Mouse (Mus musculus): ENCODE measurements around the gene D430019H16Rik.

D430019H16Rik gene

DNA sequence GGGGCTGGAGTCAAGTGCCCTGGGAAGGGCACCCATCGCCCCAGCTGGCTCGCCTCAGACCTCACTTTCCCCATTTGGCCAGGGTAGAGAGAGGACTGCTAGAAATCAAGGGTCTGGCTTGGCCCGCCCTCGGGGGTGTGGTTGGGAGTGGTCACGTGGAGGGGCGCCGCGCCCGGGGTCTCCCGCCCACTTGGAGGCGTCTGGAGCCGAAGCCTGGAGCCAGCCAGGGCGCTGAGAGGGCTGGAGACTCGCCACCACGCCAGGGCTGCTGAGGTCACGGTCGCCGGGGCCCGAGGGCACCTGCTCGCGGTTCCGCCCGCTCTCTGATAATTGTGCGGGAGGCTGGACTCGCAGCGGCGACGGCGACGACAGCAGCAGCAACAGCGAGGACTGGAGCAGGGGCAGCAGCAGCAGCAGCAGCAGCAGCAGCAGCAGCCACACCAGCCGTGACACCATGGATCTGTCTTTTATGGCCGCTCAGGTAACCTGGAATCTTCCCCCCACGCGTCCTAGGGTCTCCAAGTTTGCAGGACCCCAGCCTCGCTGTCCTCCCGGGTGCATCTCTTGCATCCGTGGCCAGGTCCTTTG is at the start of gene D430019H16Rik:
D430019H16Rik (plus strand) TSS at position 187 of the 588 bp plus-strand sequence.
- peak; percentile 84 for DNase-seq (ENCODE audit: low read depth, low spot score)

DNA sequence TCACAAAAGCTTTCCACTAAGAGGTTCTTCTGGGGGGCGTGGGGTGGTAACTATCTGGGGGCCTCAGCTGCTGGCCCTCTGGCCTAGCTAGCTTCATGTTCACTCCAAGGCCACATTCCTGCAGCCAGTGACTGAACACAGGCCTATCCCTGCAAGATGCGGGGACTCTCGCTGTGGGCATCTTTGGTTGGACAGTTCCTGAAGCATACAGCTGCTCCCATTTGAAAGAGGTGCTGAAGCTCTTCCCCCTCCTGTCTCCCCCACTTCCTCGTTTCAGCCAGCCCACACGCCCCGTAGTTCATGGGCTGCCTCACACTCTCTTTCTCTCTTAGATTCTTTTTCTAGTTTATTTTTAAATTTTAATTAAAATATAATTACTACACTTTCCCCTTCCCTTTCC is 47.6 kb upstream of the D430019H16Rik start:
- no peak for DNase-seq (ENCODE audit: low read depth, low spot score)

DNA sequence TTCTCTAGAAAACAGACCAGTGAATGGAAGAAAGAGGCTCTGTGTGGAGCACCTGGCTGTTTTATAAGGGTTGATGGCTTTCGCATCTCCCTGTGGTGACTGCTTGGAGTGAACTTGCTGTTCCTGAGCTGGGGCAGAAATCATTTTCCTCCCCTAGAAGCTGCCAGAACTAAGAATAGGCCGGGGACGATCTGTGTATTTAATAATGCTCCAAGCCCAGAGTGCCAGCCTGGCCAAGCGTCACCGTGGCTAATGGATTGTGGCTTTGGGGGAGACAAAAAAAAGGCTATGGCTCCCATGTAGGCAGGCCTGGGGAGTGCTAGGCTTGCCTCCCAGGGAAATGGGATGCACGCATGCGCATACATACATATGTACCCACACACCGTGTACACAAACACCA is 39.7 kb upstream of the D430019H16Rik start:
- DNase-seq (ENCODE audit: low read depth, low spot score): no peak

DNA sequence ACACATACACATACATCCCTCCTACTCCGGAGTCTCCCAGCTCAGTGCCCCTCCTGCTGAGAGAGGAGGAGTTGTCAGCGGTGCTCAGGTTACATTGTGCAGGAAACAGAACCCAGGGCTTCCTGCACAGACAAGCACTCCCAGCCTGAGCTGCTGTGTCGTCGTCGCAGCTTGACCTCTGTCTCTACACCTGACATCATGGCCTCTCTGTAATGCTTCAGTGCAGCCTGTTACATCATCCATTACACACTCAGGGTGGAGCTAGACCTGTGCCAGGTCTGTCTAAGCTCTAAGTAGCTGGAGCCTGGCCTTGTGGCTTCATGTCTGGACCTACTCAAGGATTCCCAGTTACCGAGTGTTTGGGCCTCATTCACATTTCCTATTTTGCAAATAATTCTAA is 33.2 kb upstream of the D430019H16Rik start:
- no peak for DNase-seq (ENCODE audit: low read depth, low spot score)

DNA sequence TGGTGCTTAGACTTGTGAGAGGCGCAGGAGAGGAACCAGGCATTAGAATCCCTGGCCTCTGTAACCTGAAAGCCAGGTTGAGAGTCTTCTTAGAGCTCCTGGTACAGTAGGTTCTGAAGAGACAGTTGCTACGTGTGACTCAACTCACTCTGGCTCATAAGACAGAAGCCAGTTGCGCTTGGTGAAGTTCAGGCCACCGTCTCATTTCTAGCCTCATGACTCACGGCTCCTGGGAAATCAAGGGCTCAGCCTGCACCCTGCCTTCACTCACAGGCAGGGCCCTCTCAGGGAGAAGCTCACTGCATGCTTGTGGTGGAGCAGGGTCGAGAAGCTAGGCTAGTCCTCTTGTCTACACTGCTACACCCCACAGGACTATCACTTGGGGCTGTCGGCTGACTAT is 27.1 kb upstream of the D430019H16Rik start:
- no peak for DNase-seq (ENCODE audit: low read depth, low spot score)

DNA sequence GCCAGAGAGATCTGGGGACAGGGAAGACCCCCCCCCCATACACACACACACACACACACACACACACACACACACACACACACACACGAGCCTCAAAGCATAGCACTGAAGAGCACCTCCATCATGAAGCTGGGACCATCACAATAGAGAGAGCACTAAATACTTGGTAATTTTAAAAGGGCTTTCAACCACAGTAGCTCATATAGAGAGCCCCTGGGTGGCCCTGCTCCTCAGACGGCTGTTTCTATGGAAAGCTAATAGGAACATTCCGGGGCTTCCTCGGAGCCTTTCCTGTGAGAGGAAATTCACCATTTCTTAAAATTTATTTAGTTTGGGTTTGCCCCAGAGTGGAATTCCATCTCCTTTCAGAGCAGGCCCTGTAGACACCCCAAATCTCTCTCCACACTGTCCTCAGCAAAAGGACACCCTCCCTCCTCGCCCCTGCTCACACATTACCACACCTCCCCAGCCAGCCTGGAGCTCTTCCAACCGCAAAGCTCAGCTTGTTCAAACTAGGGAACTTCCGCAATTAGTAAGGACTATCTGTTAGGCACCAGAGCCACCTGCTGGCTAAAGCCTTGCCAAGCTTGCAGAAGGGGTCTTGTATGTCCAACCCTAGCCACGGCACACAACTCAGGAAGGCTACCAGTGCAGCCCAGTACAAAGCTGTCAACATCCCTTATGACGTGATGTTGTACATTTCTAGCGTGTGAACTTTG is 26.5 kb upstream of the D430019H16Rik start:
- peak; percentile 74 for DNase-seq (ENCODE audit: low read depth, low spot score)

DNA sequence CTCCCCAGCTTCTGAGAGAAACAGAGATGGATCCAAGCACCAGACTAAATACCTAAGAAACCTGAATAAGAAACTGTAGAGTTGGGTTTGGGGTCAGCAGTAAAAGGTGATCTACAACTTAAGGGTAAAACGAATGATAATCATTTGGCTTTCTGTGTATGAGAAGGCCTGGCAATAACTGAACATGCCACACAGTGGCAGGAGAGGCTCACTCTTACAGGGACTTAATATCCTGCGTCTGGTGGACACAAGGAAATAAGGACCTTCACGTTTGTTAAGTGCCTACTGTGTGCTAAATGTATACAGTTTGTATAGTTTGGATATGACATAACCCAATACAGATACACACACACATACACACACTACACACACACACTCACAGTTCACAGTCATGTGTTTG is 21.8 kb upstream of the D430019H16Rik start:
- DNase-seq (ENCODE audit: low read depth, low spot score): no peak

DNA sequence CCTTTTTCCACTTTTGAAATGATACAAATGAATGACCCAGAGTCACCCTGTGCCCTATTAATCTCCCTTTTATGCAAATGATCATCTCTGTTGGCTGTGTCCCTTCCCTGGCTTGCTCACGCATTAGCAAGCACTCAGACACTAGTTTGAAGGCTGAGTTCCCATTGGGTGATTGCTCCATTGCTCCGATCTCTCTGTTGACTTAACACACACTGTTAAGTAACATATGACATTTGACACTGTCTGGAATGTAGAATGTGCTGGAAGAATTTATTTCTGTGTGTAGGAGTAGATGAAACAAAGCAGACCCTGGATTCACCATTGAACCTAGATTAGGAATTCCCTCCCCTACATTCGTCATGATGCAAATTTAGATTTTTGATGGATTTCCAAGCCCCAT is 20.8 kb upstream of the D430019H16Rik start:
- DNase-seq (ENCODE audit: low read depth, low spot score): no peak

DNA sequence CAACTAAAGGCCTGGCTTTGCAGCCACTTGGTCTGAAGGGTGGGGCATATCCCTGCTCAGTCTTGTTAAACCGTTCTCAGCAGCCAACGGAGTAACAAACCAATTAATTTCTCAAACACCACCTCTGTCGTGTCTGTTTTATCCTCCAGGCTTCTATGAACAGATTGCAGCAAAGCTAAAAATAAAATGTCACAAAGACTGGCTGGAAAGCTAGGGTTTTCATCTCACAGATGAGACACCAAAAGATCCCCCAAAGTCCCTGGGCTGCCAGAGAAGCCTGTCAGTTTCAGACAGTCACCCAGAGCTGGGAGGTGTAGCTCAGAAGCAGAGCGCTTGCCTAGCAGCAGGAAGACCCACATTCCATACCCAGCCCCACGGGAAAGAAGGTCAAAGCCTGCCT is 15.4 kb upstream of the D430019H16Rik start:
- DNase-seq (ENCODE audit: low read depth, low spot score): no peak

DNA sequence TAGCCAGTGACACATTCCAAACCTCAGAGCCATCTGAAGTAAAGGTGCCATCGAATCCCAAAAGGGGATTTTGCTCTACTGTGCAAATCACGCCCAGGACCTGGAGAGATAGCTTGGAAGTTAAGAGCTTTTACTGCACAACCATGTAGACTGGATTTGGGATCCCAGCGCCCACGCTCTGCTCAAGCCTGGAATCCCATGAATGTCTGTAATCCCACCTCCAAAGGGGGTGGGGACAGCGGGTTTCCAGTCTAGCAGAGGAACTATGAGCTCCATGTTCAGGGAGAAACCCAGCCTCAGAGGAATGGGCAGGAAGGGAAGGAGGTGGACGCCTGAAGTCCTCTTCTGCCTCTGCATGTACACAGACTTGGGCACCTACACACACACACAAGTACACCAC is 13.7 kb upstream of the D430019H16Rik start:
- no peak for DNase-seq (ENCODE audit: low read depth, low spot score)

DNA sequence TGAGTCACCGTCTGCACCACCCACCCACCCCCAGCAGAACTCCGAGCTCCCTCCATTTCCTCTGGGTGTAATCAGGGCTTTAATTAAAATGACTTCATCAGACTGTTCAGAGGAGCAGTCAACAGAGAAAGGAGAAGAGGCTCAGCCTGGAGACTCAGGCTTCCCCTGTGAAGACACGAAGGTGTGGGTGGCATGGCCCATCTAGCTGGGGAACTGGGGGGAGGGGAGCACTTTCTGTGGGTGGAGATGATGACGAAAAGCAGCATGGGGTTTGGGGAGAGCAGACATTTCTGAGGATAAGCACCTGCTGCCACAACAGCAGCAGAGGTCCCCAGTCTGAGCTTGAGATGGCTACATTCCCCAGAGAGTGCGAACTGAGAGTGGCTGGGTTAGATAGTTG is 10.1 kb upstream of the D430019H16Rik start:
- DNase-seq (ENCODE audit: low read depth, low spot score): no peak

DNA sequence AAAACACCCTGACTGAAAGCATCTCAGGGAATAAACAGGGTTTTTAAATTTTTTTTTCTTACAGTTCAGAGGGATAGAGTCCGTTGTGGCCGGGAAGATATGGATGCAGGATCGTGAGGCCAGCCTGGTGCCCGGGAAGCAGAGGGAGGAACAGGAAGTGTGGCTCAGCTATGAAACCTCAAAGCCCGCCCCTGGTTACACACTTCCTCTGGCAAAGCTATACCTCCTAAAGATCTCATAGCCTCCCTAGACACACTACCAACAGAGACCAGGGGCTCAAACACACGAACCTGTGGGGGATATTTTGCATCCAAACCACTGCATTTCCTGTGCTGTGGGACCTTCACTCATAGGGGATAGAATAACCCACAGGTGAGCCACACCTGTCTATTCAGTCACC is 7.9 kb upstream of the D430019H16Rik start:
- no peak for DNase-seq (ENCODE audit: low read depth, low spot score)

DNA sequence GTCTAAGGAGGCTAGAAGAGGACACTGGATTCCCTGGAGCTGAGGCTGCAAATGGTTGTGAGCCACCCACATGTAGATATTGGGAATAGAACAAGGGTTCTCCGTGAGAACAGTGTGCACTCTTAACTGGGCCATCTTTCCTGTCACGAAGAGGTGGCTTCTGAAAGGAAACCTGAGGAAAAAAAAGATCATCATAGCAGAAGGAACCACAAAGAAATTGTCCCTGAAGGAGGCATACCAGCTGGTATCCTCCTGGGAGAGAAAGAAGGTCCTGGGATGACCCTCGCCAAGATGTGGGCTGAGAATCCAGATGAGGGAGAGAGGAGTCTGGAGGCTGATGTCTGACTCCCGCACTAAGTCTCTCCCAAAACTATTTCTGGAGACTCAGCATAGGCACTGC is 4.4 kb upstream of the D430019H16Rik start:
- no peak for DNase-seq (ENCODE audit: low read depth, low spot score)

DNA sequence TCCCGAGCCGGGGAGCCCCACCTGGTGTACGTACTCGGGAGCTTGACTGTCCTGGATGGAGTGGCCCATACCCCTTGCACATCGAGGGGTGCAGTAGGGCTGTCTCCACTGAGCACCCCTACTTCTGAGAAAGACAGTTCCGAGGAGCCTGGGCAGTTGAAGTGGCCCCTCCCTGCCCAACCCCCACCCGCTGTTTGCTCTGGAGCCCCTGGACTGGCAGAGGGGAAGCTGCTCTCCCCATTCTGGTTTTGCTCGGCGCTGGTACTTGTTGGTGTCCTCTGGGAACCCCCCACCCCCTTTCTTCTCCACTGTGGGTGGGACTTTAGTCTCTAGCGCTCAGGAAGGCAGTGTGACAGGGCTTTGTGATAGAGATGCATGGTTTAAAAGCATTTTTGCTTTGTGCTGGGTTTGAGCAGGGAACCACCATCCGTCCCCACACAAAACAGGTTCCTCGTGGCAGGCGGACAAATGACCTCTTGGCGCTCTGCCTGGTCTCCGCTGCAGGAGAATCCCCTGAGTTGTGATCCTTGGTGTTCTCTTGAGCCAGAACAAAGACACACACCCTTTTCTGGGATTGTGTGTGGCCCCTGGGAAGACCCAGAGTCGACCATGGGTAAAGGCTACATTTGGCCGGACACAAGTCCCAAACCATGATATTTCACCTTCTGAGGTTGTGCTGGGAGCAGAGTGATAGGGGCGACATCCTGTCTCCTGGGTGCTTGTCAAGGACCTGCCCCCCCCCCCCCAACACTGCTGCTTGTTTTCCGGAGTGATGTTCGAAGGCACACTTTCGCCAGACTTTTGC is 804 bp downstream of the D430019H16Rik start:
- peak; percentile 49 for DNase-seq (ENCODE audit: low read depth, low spot score)

DNA sequence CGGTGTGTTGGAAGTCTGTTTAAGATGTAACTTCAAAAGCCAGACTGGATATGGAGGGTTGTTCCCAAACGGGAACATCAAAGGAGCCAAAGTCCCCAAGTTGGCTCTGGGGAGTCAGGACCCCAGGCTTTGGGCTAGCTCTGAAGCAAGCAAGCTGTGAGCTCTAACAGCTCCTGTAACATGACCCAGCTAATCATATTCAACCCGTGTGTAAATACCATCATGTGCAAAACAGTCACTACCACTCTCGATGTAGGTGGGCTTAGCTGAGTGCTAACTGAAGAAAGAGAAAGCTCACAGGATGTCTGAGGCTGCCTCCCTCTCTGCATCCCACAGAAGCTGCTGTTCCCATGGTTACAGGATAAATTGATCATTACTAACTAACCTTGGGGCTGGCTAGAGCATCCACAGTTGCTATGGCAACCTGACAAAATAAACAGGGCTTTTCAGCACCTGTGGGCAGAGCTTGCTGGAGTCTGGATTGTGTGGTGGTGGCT is 1.5 kb downstream of the D430019H16Rik start:
- peak; percentile 74 for DNase-seq (ENCODE audit: low read depth, low spot score)

DNA sequence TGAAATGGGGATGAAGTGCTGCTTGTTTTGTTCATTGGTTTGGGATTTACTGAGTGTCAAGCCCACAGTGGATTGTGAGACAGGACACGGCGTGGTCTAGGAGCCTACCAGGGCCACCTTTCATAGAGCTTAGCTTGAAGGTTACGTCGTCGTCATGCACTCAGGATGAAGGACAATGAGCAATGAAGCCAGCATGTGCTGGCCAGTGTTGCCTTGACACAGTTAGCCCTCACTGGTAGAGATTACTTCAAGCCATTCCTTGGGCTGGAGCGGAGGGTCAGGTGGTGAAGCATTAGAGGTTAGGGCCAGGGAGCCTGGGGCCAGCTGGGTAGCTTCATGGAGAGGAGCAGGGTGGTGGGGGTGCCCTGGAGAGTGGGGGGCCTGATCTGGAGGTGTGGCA is 5.1 kb downstream of the D430019H16Rik start:
- DNase-seq (ENCODE audit: low read depth, low spot score): no peak

DNA sequence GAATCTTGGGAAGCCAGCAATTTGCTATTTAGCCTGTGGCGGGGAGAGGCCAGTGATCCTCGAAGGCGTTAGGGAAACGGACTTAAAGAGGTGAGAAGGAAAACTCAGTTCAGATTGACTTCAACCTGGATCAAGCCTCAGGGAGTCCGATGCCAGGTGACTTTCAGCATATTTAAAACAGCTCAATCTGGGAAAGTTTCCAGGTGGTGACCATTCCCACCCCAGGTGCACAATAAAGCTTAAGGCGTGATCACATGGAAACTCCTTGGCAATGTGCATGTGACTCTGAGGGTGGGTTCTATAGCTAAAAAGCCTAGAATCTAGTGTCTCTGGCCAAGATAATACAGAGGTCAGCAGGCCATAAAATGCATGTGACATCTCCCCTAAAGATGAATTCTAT is 7.4 kb downstream of the D430019H16Rik start:
- no peak for DNase-seq (ENCODE audit: low read depth, low spot score)

DNA sequence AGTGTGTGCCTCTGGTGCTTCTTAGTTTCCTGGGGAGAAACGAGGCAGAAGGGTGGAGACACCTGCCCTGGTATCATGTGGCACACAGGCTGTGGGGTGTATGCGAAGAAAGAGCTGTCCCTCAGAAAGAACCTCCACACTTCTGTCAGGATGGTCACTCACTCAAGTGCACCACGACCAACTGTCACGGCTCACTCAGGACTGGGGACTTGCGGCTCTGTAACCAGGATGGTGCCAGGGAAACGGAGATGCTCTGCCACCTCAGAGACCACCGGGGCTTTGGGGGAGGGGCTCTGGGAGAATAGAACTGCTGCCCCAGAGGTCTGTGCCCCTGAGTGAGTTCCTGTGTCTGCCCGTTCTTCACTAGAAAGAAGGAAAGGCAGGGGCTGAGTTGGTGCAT is 15.4 kb downstream of the D430019H16Rik start:
- no peak for DNase-seq (ENCODE audit: low read depth, low spot score)

DNA sequence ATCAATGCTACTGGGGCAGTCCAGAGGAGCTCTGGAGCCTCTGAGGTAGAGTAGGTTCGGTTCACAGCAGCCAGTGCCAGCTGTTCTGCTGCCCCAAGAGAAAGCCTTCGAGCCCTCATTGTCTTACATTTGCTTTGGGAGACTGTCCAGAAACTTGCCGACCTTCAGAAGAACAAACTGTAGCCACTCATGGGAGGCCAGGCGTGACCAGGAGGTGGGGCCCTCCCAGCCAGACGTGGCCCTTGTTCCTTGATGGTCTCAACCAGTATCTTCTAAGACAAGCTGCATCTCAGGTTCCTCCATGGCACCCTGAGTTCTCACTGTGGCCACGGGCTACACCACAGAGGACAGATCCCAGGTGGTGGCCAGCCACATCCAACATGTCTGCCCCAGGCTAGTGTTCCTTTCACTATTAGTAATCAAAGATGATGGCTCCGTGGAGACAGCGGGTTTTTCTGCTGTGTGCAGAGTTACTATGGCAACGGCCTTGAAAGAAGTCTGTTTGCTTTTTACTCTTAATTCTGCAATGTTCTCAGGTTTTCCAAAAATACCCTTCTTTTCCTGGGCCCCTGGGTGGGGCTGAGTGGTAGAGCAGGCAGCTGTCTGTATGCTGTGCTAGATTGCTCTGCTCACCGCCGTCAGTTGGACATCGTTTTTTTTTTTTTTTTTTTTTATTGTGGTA is 21.7 kb downstream of the D430019H16Rik start:
- DNase-seq (ENCODE audit: low read depth, low spot score): peak; percentile 23

DNA sequence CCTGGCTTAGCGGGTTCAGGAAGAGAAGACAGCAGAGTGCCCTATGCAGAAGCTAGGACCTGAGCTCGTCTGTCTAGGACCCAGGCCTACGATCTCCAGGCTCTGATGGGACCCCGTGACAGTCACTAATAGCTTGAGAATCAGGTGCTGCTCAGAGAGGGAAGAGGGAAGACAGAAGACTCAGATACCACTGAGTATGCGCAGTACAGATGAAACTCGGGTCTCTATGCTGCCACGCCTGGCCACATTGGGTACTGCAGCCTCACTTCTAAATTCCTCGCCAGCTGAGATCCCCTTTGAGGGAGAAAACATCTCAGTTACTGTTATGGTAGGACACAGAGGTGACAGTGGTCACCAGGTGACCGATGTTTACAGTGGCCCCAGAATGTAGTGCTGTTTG is 22.8 kb downstream of the D430019H16Rik start:
- DNase-seq (ENCODE audit: low read depth, low spot score): peak; percentile 68

DNA sequence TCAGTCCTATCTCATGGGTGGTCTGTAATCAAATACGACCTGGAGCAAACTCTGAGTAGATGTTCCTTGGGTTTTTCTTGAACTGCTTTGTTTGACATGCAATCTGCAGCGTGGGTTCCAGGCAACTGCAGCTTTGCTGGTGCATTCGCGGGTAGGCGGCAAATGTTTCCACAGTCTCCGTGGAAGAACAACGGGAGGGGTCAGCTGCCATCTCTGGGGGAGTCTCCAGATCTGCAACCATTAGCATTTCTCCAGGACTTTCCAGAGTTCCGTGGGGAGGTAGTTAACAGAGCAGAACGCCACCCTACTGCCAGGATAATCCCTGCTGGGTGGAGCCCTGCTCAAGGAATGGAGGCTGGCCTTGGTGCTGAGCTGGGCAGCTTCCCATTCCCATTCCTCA is 23.3 kb downstream of the D430019H16Rik start:
- DNase-seq (ENCODE audit: low read depth, low spot score): no peak

DNA sequence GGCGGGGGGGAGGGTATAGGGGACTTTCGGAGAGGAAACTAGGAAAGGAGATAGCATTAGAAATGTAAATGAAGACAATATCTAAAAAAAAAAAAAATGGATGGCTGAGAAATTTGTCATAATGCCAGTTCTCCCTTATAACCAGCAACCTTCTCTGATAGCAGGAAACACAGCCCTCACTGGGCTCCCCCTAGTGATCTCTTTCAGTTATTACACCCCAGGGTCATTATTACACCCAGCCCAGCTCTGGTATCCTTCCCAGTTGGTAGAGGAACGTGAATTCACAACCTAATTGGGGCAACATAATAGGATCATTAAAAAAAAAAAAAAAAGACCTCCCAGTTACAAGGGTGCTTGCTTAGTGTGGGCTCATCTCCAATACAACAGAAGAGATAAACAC is 29.8 kb downstream of the D430019H16Rik start:
- peak; percentile 52 for DNase-seq (ENCODE audit: low read depth, low spot score)

All from mesoderm, embryonic 11.5 days (tissue).